Mouse (Mus musculus): Measurements from ENCODE around the gene Nlrx1. TPM values are rescaled to one million over a fixed set of nuclear protein-coding genes. Genes with fewer than 3 reads are reported as not detected.

Gene Nlrx1
- polyA plus RNA-seq, 1 experiment from 2014 or later, result 3.3 TPM

GRCm38 (mm10) chr9:44234479-44235427 is 33.6 kb downstream of the Nlrx1 start:
- Histone ChIP-seq H3K36me3 (ENCODE audit: inconsistent target) (no peaks in the 10 kb centered on the region), H3K27ac (peak overlapping the region; percentile 95), H3K4me3 (ENCODE audit: inconsistent target) (peak overlapping the region; percentile 34), H3K79me2 (ENCODE audit: inconsistent target) (peaks cover 36% of the 10 kb centered on the region)
- 2% methylated on average over 16 of the region's 19 CpGs for WGBS (ENCODE audit: missing documents)

GRCm38 (mm10) chr9:44233802-44234478 is 34.5 kb downstream of the Nlrx1 start, which contains the start of gene Cbl:
Gene Cbl (minus strand): TSS chr9:44234049.
- Histone ChIP-seq H3K79me2 (ENCODE audit: inconsistent target) (peaks cover 44% of the 10 kb centered on the region), H3K36me3 (ENCODE audit: inconsistent target) (no peaks in the 10 kb centered on the region), H3K27ac (peak within 1 kb of the TSS; percentile 95), H3K4me3 (ENCODE audit: inconsistent target) (peak within 1 kb of the TSS; percentile 83)
- 2% methylated on average over 60 of the region's 76 CpGs for WGBS (ENCODE audit: missing documents)

GRCm38 (mm10) chr9:44233021-44233801 is 35.2 kb downstream of the Nlrx1 start:
- peak overlapping the region; percentile 83 for H3K4me3 ChIP-seq (ENCODE audit: inconsistent target)
- H3K79me2 ChIP-seq (ENCODE audit: inconsistent target), result peaks cover 52% of the 10 kb centered on the region
- H3K36me3 ChIP-seq (ENCODE audit: inconsistent target), result no peaks in the 10 kb centered on the region
- H3K27ac ChIP-seq, result peak overlapping the region; percentile 92
- 0% methylated on average over 21 of the region's 40 CpGs for WGBS (ENCODE audit: missing documents)

- H3K36me3 ChIP-seq (ENCODE audit: inconsistent target), result no peaks in the 10 kb centered on the region
- peaks cover 68% of the 10 kb centered on the region for H3K79me2 ChIP-seq (ENCODE audit: inconsistent target)
- H3K27ac ChIP-seq, result peak overlapping the region; percentile 92
- peak overlapping the region; percentile 83 for H3K4me3 ChIP-seq (ENCODE audit: inconsistent target)
Observed at GRCm38 (mm10) chr9:44231609-44232008, 36.8 kb downstream of the Nlrx1 start.

GRCm38 (mm10) chr9:44225993-44226392 is 42.4 kb downstream of the Nlrx1 start:
- peaks cover 100% of the 10 kb centered on the region for H3K79me2 ChIP-seq (ENCODE audit: inconsistent target)
- no peaks in the 10 kb centered on the region for H3K36me3 ChIP-seq (ENCODE audit: inconsistent target)
- no peak overlapping the region for H3K4me3 ChIP-seq (ENCODE audit: inconsistent target)
- WGBS (ENCODE audit: missing documents), result 34% methylated on average over 6 of the region's 6 CpGs
- no peak overlapping the region for H3K27ac ChIP-seq

- peak overlapping the region; percentile 8; the same call in 1 of the 2 replicates for H3K4me3 ChIP-seq (ENCODE audit: inconsistent target)
- peak overlapping the region; percentile 34 for H3K27ac ChIP-seq
- H3K79me2 ChIP-seq (ENCODE audit: inconsistent target), result peaks cover 55% of the 10 kb centered on the region
- WGBS (ENCODE audit: missing documents), result 0% methylated on average over 5 of the region's 14 CpGs
- no peaks in the 10 kb centered on the region; the same call in 1 of the 2 replicates for H3K36me3 ChIP-seq (ENCODE audit: inconsistent target)
Observed at GRCm38 (mm10) chr9:44213538-44213937, 54.9 kb downstream of the Nlrx1 start.

GRCm38 (mm10) chr9:44212406-44212805 is 56.0 kb downstream of the Nlrx1 start:
- Histone ChIP-seq H3K36me3 (ENCODE audit: inconsistent target) (no peaks in the 10 kb centered on the region; the same call in 1 of the 2 replicates), H3K27ac (no peak overlapping the region), H3K4me3 (ENCODE audit: inconsistent target) (no peak overlapping the region), H3K79me2 (ENCODE audit: inconsistent target) (peaks cover 66% of the 10 kb centered on the region)
- 91% methylated on average over 4 of the region's 4 CpGs for WGBS (ENCODE audit: missing documents)

GRCm38 (mm10) chr9:44209416-44209815 is 59.0 kb downstream of the Nlrx1 start:
- peaks cover 4% of the 10 kb centered on the region; the same call in 1 of the 2 replicates for H3K36me3 ChIP-seq (ENCODE audit: inconsistent target)
- H3K79me2 ChIP-seq (ENCODE audit: inconsistent target), result peaks cover 96% of the 10 kb centered on the region
- no peak overlapping the region for H3K27ac ChIP-seq
- 91% methylated on average over 4 of the region's 4 CpGs for WGBS (ENCODE audit: missing documents)
- H3K4me3 ChIP-seq (ENCODE audit: inconsistent target), result no peak overlapping the region

GRCm38 (mm10) chr9:44207840-44208239 is 60.6 kb downstream of the Nlrx1 start:
- 88% methylated on average over 2 of the region's 2 CpGs for WGBS (ENCODE audit: missing documents)
- peaks cover 4% of the 10 kb centered on the region; the same call in 1 of the 2 replicates for H3K36me3 ChIP-seq (ENCODE audit: inconsistent target)

More at GRCm38 (mm10) chr9:44207840-44208239, 60.6 kb downstream of the Nlrx1 start:
- no peak overlapping the region for H3K27ac ChIP-seq
- H3K4me3 ChIP-seq (ENCODE audit: inconsistent target), result no peak overlapping the region
- peaks cover 100% of the 10 kb centered on the region for H3K79me2 ChIP-seq (ENCODE audit: inconsistent target)

Other genes starting within 250 kb of the Nlrx1 start
- 0.38 to 0.87 TPM in 2 of 3 replicates, not detected in the other for gene Thy1, start 225.2 kb downstream of the Nlrx1 start, polyA plus RNA-seq (2018)
- 0.59 to 3.4 TPM (median 2.0 TPM) in 3 replicates for gene Usp2, start 201.6 kb downstream of the Nlrx1 start, polyA plus RNA-seq (2018)
- gene Mfrp, start 166.9 kb downstream of the Nlrx1 start, polyA plus RNA-seq (2018), result not detected in 3 replicates
- gene C1qtnf5, start 161.4 kb downstream of the Nlrx1 start, polyA plus RNA-seq (2018), result not detected in 3 replicates
- gene Gm49380, start 155.1 kb downstream of the Nlrx1 start, polyA plus RNA-seq (2018), result 0.06 TPM in 1 of 3 replicates, not detected in the others
- gene Rnf26, start 155.1 kb downstream of the Nlrx1 start, polyA plus RNA-seq (2018), result 13.3 to 20.0 TPM (median 18.3 TPM) in 3 replicates
- 0.11 to 0.30 TPM in 2 of 3 replicates, not detected in the other for gene Mcam, start 134.1 kb downstream of the Nlrx1 start, polyA plus RNA-seq (2018)
- gene Cbl, start 34.5 kb downstream of the Nlrx1 start, polyA plus RNA-seq (2018), result 37.9 to 51.2 TPM (median 42.7 TPM) in 3 replicates
- not detected in 3 replicates for gene Ccdc153, start 27.9 kb downstream of the Nlrx1 start, polyA plus RNA-seq (2018)
- gene Pdzd3, start 17.1 kb downstream of the Nlrx1 start, polyA plus RNA-seq (2018), result not detected in 3 replicates
- not detected in 3 replicates for gene Abcg4, start 20.0 kb upstream of the Nlrx1 start, polyA plus RNA-seq (2018)
- gene Hinfp, start 37.1 kb upstream of the Nlrx1 start, polyA plus RNA-seq (2018), result 5.9 to 13.1 TPM (median 6.2 TPM) in 3 replicates
- 17.1 to 41.1 TPM (median 22.0 TPM) in 3 replicates for gene C2cd2l, start 51.7 kb upstream of the Nlrx1 start, polyA plus RNA-seq (2018)
- 30.6 to 40.7 TPM (median 36.3 TPM) in 3 replicates for gene Dpagt1, start 57.4 kb upstream of the Nlrx1 start, polyA plus RNA-seq (2018)
- 7.9 to 22.2 TPM (median 12.3 TPM) in 3 replicates for gene H2afx, start 66.1 kb upstream of the Nlrx1 start, polyA plus RNA-seq (2018)
- gene Hmbs, start 75.6 kb upstream of the Nlrx1 start, polyA plus RNA-seq (2018), result 22.5 to 38.8 TPM (median 27.1 TPM) in 3 replicates
- gene Vps11, start 93.1 kb upstream of the Nlrx1 start, polyA plus RNA-seq (2018), result 37.9 to 56.3 TPM (median 40.2 TPM) in 3 replicates
- gene Hyou1, start 110.9 kb upstream of the Nlrx1 start, polyA plus RNA-seq (2018), result 49.0 to 86.2 TPM (median 57.6 TPM) in 3 replicates
- 4.7 to 13.1 TPM (median 12.6 TPM) in 3 replicates for gene Slc37a4, start 128.3 kb upstream of the Nlrx1 start, polyA plus RNA-seq (2018)
- gene Rps25, start 138.5 kb upstream of the Nlrx1 start, polyA plus RNA-seq (2018), result 1,052 to 1,678 TPM (median 1,580 TPM) in 3 replicates
- gene Trappc4, start 139.0 kb upstream of the Nlrx1 start, polyA plus RNA-seq (2018), result 45.6 to 95.6 TPM (median 69.5 TPM) in 3 replicates
- 10.3 to 20.3 TPM (median 11.3 TPM) in 3 replicates for gene Ccdc84, start 150.0 kb upstream of the Nlrx1 start, polyA plus RNA-seq (2018)
- not detected in 3 replicates for gene Foxr1, start 172.5 kb upstream of the Nlrx1 start, polyA plus RNA-seq (2018)
- not detected in 3 replicates for gene Upk2, start 186.4 kb upstream of the Nlrx1 start, polyA plus RNA-seq (2018)
- 5.3 to 6.6 TPM (median 6.0 TPM) in 3 replicates for gene Bcl9l, start 214.2 kb upstream of the Nlrx1 start, polyA plus RNA-seq (2018)

Data from macrophage (primary cell).